Mouse (Mus musculus) myocyte (in vitro differentiated cells): ENCODE measurements around the gene Shroom3.

Experiments
- CEBPB ChIP-seq: IDR thresholded peaks from 2 replicates; pipeline ENCODE4 v1.6.1; 2011; ENCODE audit warnings: mild to moderate bottlenecking, moderate library complexity; ENCODE audit not compliant: poor library complexity, insufficient read depth, severe bottlenecking
- MYOD1 ChIP-seq, 3 experiments: IDR thresholded peaks; one replicate each; pipeline ENCODE4 v1.6.1; 2011; ENCODE audit warnings: control low read depth in 2 of 3, low read depth in 2 of 3, mild to moderate bottlenecking in 2 of 3, moderate library complexity in 1 of 3; ENCODE audit not compliant: insufficient read length in 2 of 3, control insufficient read depth in 1 of 3
- MYOG ChIP-seq, 3 experiments: IDR thresholded peaks; one replicate each; pipeline ENCODE4 v1.6.1; 2011; ENCODE audit warnings: control low read depth in 2 of 3, low read depth in 2 of 3, mild to moderate bottlenecking in 2 of 3; ENCODE audit not compliant: insufficient read length in 2 of 3, control insufficient read depth in 1 of 3, insufficient read depth in 1 of 3
- POLR2A ChIP-seq: IDR thresholded peaks from one replicate; pipeline ENCODE4 v1.6.1; 2011; ENCODE audit warnings: low read depth, mild to moderate bottlenecking, control low read depth, moderate library complexity; ENCODE audit not compliant: insufficient read length
- USF1 ChIP-seq: IDR thresholded peaks from one replicate; pipeline ENCODE4 v1.6.1; 2011; ENCODE audit warnings: low read depth, mild to moderate bottlenecking, control low read depth, moderate library complexity

DNA sequence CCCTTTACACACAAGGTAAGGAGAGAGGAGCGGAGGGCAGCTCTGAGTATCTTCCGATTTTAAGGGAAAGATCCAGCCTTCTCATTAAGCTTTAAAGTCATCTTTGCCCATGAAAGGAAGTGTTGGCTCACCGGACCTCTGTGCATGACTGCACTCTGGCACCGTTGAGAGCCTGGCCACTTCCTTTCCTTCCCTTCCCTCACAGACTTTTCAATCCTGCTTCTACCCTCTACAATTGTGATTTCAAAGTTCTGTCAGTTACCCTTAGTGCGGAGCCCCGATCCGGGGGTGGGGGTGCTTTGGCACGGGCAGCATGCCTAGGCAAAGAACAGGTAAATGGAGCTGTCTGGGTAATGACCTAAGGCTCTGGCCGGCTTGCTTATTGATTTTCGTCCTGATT is 244.4 kb downstream of the Shroom3 start:
- TF ChIP-seq POLR2A (no peak), MYOG (IDR thresholded peaks at IDR 0.05; ENCODE audit: control insufficient read depth in 1 of 3, insufficient read depth in 1 of 3, insufficient read length in 2 of 3, low read depth in 2 of 3) (no peak), CEBPB (no peak), MYOD1 (IDR thresholded peaks at IDR 0.05; ENCODE audit: control insufficient read depth in 1 of 3, insufficient read length in 2 of 3, low read depth in 2 of 3) (no peak), USF1 (no peak)
